Mouse (Mus musculus) embryonic facial prominence, embryonic 12.5 days (tissue): ENCODE results near the gene Tox4. TPM values are rescaled to one million over a fixed set of nuclear protein-coding genes. Genes with fewer than 3 reads are reported as not detected.

ENCODE experiments used
- ATAC-seq: fragments of 200-750 bp; cut with Nextera tagmentation; 2 replicates; pipeline ENCODE4 v1.8.0; 2017; ENCODE audit not compliant: insufficient number of reproducible peaks, insufficient read depth, low FRiP score, low TSS enrichment
- H3K27ac ChIP-seq: fragments of 300-500 bp; sonication (generic); 2 replicates; pipeline ENCODE4 v1.5.1; 2016; ENCODE audit warnings: mild to moderate bottlenecking
- H3K27me3 ChIP-seq: fragments of 300-500 bp; sonication (generic); 2 replicates; pipeline ENCODE4 v1.6.1; 2016; ENCODE audit warnings: mild to moderate bottlenecking, moderate library complexity
- H3K36me3 ChIP-seq: fragments of 300-500 bp; sonication (generic); 2 replicates; pipeline ENCODE4 v1.6.1; 2016; ENCODE audit warnings: mild to moderate bottlenecking
- H3K4me1 ChIP-seq: fragments of 300-500 bp; sonication (generic); 2 replicates; pipeline ENCODE4 v1.6.1; 2016
- H3K4me2 ChIP-seq: fragments of 300-500 bp; sonication (generic); replicated peaks from 2 replicates; pipeline ENCODE4 v1.6.1; 2016; ENCODE audit warnings: mild to moderate bottlenecking, moderate library complexity
- H3K4me3 ChIP-seq: fragments of 300-500 bp; sonication (generic); 2 replicates; pipeline ENCODE4 v1.5.1; 2016; ENCODE audit warnings: mild to moderate bottlenecking
- H3K9ac ChIP-seq: fragments of 300-500 bp; sonication (generic); 2 replicates; pipeline ENCODE4 v1.6.1; 2016; ENCODE audit warnings: mild to moderate bottlenecking, moderate library complexity
- H3K9me3 ChIP-seq: fragments of 300-500 bp; sonication (generic); 2 replicates; pipeline ENCODE4 v1.6.1; 2016; ENCODE audit warnings: mild to moderate bottlenecking, moderate library complexity
- WGBS: fragments of 180-500 bp; shearing (Covaris S2); methylation state at CpG from one replicate; pipeline ENCODE4 v1.1.7; 2016; 5-methylcytosine and 5-hydroxymethylcytosine counted together
- polyA plus RNA-seq: library from polyadenylated mRNA; unstranded; fragments of >200 nt; fragmentation: Nextera tagmentation; extraction: Ambion mirVana; gene quantifications from 2 replicates; pipeline ENCODE4 v1.2.1, GENCODE M21; 2016

The Tox4 gene
- polyA plus RNA-seq, 1 experiment from 2014 or later: 50.2 TPM

GRCm38 (mm10) chr14:52338751-52339511, 60.0 kb downstream of the Tox4 start:
- no peak overlapping the region for H3K27ac ChIP-seq
- H3K4me2 ChIP-seq: peak overlapping the region; percentile 39
- 0 out of 2 replicates have a peak overlapping the region, but pooled peaks have one; percentile 34 for H3K9ac ChIP-seq
- no peak for ATAC-seq
- H3K4me3 ChIP-seq: no peak overlapping the region
- 31% methylated on average over 21 of the region's 21 CpGs for WGBS
- no peaks in the 10 kb centered on the region for H3K9me3 ChIP-seq
- H3K27me3 ChIP-seq: 0 out of 2 replicates have a peak, but pooled peaks cover 4% of the 10 kb centered on the region
- H3K4me1 ChIP-seq: no peaks in the 10 kb centered on the region
- H3K36me3 ChIP-seq: no peaks in the 10 kb centered on the region

DNA sequence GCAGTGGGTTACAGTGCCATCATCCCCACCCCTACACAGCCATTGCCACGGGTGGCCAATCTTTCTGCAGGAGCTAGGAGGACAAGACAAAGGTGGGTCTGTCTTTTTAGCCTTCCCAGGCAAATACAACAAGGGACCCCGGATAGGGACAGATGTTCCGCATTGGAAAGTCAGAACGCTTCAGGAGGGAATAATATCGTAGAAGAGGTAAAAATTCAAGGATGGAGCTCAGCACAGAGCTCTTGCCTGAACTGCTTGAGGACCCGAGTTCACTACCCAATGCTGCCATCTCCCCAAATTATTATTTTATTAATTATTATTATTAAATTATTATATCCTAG, 60.5 kb downstream of the Tox4 start:
- Histone ChIP-seq H3K4me2 (no peak overlapping the region), H3K9ac (no peak overlapping the region), H3K27me3 (0 out of 2 replicates have a peak, but pooled peaks cover 4% of the 10 kb centered on the region), H3K27ac (no peak overlapping the region), H3K4me3 (no peak overlapping the region), H3K9me3 (peaks cover 4% of the 10 kb centered on the region; the same call in 1 of the 2 replicates), H3K36me3 (no peaks in the 10 kb centered on the region), H3K4me1 (no peaks in the 10 kb centered on the region)
- ATAC-seq: no peak
- 65% methylated on average over 6 of the region's 6 CpGs for WGBS

Other genes with a start within 250 kb of the Tox4 start
- not detected in 2 replicates for gene Olfr221, start 236.7 kb upstream of the Tox4 start, polyA plus RNA-seq
- 778 and 818 TPM in 2 replicates for gene Hnrnpc, start 175.1 kb upstream of the Tox4 start, polyA plus RNA-seq
- gene Rpgrip1, start 168.4 kb upstream of the Tox4 start, polyA plus RNA-seq: 72.3 and 75.9 TPM in 2 replicates
- gene Supt16, start 81.7 kb upstream of the Tox4 start, polyA plus RNA-seq: 74.9 and 77.4 TPM in 2 replicates
- 56.5 and 56.7 TPM in 2 replicates for gene Chd8, start 21.4 kb upstream of the Tox4 start, polyA plus RNA-seq
- 26.4 and 27.4 TPM in 2 replicates for gene Rab2b, start 399 bp downstream of the Tox4 start, polyA plus RNA-seq
- 51.9 and 59.9 TPM in 2 replicates for gene Mettl3, start 26.0 kb downstream of the Tox4 start, polyA plus RNA-seq
- 41.4 and 42.1 TPM in 2 replicates for gene Sall2, start 49.6 kb downstream of the Tox4 start, polyA plus RNA-seq
- not detected in 2 replicates for gene Olfr1513, start 77.3 kb downstream of the Tox4 start, polyA plus RNA-seq
- gene Olfr1512, start 100.0 kb downstream of the Tox4 start, polyA plus RNA-seq: not detected in 2 replicates
- gene Olfr1511, start 118.2 kb downstream of the Tox4 start, polyA plus RNA-seq: 0.10 TPM in 1 of 2 replicates, not detected in the other
- gene Olfr1510, start 135.2 kb downstream of the Tox4 start, polyA plus RNA-seq: not detected in 2 replicates
- not detected in 2 replicates for gene Olfr1509, start 163.8 kb downstream of the Tox4 start, polyA plus RNA-seq
- gene Olfr1508, start 188.3 kb downstream of the Tox4 start, polyA plus RNA-seq: not detected in 2 replicates
- not detected in 2 replicates for gene Olfr1507, start 216.6 kb downstream of the Tox4 start, polyA plus RNA-seq